Mouse (Mus musculus) mesoderm, embryonic 11.5 days (tissue): ENCODE measurements around the gene Carmil1.

Experiments used
- DNase-seq: peaks from one replicate; pipeline ENCODE4 v3.0.0-alpha.2; 2012; ENCODE audit warnings: low read depth, low spot score

Carmil1 gene

DNA sequence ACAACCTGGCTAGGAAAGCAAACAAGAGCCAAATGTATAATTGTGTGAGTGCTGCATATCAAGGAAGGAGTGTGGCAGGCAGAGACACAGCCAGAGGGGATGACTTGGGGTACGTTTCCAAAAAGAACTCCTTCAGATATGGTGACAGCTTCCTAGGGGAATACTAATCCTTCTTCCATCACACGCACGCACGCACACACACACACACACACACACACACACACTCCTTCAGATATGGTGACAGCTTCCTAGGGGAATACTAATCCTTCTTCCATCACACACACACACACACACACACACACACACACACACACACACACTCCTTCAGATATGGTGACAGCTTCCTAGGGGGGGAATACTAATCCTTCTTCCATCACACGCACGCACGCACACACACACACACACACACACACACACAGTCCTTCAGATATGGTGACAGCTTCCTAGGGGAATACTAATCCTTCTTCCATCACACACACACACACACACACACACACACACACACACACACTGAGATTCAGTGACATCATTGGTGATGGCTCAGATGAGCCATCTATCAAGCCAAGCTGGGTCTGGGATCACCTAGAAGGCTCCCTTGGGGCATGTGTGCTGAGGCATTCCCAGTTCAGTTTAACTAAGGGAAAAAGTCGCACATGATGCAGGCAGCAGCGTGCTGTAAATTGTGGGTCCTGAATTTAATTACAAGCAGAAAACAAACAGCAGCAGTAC is 175.8 kb downstream of the Carmil1 start:
- DNase-seq, result peak; percentile 37

DNA sequence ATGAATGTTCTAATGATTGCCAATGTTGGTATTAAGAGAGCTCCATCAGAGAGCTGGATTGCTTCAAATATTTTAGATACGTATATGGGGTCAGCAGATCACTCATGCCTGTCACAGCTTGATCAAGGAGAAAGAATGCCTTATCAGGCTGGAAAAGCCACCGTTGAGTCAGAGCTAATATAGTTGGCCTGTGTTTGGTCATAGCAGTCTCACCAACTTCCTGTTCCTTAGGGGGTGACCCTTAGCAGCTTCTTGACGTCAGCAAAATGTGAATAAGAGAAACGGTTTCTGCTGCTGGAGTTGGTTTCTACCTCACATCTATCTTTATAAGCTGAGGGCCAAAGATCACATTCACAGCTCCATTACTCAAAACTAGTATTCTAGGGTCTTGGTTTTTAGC is 176.6 kb downstream of the Carmil1 start:
- no peak for DNase-seq

DNA sequence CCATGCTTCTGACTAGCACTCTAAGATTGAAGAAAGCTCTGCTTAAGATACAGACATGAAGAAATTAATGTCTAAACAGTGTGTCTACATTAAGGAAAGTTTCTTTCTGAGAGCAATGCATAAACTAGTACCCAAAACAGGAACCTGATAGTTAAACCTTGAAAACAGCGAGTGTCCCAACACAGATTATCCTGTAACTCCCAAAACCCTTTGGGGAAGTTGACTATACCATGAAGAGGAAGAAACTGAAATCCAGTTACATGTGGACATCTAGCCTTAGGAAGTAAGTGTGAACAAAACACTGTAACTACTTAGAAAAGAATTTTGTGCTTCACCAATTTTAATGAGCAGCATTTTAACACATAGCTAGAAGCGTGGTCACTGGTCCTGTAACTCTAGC is 177.4 kb downstream of the Carmil1 start:
- no peak for DNase-seq

DNA sequence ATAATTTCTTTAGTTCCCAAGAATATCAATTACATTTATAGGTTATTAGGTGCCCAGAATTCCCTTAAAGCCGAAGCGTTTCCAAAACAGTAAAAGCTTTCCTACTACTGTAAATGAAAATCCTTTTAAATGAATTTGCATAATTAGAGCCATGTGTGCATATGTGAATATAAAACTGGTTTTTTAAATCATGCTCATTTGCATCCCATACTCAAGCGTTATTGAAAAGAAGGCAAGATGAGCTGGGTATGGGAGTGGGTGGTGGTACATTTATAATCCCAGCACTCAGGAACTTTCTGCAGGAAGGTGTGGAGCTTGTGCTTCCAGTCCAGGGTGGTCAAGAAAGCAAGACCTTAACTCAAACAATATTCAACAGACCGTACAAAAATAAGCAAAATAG is 178.3 kb downstream of the Carmil1 start:
- DNase-seq, result no peak

DNA sequence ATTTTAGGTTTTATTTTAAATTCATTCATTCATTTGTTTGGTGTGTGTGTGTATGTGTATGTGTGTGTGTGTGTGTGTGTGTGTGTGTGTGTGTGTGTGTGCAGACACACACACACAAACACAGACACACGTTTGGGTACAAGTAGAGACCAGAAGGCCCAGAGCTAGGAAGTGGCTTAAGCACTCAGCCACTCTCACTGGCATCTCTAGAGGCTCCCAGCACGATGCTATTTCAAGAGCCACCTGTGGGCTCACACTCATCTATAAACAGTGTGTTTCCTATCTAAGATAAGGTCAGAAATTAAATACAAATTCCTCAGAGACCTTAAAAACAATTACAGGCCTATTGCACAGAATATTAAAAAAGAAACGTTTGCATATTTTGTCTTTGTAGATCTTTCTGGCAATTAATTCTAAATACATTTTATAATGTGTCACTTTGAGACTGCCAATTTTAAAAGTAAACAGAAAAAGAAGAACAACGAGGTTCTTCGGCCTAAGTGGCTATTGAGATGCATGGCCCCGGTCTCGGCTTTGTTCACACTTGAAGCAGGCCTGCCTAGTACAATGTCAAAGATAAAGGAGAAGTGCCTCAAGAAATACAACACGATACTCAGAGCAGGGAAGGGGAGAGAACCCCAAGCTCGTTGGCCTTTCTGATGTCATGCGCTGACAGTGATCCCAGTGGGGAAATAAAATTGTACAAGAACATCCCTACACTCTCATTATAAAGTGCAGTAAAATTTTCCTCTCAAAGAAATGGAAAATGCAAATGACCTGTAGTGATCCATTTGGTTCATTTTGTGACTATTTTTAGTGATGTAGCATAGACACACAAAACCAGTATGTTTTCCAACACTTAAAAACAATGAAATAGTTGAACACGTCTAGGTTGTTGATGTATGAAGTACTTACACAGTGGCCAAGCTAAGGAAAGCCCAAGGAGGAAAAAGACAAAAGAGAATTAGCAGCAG is 179.2 kb downstream of the Carmil1 start:
- no peak for DNase-seq

DNA sequence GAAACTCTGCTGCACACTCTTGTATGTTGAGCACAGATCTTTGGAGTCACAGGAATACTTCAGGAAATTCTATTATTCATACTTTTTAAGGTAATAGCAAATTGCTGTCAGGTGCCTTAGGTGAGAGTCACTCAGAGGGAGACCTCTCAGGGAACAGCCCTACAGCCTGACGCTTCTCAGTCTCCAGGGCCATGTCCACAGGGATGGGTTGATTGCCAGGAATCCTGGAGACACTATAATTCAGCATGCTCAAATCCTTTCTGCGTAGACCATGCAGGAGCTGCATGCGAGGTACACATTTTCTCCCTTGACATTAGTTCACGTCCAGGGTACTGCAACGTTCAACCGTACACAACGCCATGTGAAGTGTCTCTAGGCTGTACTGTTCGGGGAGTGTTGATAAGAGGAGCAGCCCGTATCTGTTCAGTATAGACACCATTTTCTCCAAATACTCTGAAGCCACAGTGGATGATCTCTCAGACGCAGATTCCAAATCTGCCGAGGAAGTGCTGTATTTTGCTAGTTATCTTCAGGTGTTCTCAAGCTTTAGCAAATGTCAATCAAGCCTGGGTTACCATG is 180.0 kb downstream of the Carmil1 start:
- no peak for DNase-seq

DNA sequence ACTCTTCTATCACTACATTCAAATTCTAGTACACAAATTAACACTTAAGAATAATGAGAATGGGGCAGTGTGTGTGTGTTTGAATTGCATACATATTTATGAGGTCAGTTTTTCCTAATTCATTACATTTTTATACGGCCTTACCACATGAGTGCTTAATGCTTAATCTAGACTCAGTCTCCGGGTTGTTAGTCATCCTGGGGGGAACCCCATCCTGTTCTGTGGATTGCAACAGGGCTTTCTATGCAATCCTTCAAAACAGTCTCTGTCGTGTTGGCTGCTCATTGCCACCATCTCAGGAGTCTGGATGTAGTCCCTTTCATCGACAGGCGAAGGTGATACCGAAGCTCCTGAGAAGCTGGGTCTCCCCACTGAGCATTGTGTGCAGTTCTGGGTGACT is 184.0 kb downstream of the Carmil1 start:
- DNase-seq, result no peak

DNA sequence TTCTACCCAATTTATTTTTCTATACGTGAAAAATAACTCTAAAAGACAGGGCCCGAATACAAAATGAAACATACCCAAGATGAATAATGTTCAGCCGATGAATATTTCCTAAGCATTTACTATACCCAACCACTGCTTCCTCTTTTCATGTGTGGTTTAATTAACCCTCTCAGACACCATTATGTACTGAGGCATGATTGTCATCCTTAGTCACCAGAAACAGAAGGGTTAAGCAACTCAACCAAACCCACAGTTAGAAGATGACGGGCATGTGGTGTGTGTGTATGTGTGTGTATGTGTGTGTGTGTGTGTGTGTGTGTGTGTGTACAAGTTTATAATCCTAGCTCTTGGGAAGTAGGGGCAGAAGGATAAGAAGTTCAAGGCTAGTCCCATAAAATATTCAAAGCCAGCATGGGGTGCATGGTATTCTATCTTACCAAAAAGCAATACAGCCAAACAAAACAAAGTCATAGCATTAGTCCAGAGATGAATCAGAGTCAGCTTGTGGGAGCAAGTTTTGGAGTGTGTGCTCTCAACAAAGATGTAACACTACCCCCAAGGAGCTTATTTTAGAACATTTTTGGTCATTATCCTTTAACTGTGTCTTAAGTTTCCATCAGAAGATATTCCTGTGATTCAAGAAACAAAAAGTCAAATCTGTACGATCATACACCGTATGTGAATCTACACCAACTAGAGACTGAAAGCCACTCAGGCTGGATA is 185.6 kb downstream of the Carmil1 start:
- DNase-seq, result no peak

DNA sequence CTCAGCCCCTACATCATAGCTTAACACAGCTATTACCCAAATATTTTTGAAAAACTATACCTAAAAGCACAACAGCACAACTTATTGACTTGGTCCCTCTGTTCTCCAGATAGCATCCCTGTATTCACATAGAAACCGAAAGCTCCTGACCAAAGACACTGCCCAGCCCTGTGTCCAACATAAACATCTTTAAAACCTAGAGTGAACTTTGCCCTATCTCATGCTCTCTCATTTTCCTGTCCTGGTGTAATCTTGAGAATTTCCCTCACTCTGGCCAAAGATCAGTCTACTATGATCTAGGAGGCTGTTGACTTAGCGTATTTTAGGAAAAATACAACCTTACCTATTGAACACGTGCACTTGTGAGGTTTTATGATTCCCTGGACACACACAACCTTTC is 187.5 kb downstream of the Carmil1 start:
- no peak for DNase-seq

DNA sequence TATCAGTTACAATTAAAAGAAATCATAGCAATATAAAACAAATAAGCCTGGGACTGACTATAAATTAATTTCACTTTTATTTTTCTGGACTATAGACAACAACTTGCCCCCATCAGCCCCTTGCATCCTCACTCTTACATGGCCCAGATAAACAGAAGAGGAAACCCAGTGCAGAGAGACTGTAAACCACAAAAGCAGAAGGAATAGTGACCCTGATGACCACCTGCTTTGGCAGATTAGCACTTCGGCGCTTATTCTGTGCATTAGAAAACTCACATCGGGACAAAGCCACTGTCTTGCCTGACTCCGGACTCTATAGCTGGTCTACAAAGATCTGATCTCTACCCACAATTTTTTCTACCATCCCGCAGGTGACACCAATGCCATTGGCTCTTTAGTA is 188.5 kb downstream of the Carmil1 start:
- no peak for DNase-seq

DNA sequence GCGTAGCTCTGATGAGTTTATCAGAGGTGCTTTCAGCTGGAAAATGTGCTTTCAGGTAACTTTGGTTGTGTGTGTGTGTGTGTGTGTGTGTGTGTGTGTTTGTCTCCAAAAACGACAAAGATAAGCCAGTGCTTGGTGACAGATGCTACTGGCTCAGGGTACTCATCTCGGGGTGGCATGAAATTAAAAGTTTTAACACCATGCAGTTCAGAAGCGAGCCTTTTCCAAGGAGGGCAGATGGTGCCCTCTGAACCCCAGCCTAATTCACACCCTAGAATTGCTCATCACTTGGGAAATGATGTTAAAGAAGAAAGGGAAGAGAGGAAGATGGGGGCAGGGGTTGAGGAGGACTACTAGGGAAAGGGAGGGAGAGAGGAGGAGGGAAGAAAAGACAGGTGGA is 198.4 kb downstream of the Carmil1 start:
- DNase-seq, result no peak

DNA sequence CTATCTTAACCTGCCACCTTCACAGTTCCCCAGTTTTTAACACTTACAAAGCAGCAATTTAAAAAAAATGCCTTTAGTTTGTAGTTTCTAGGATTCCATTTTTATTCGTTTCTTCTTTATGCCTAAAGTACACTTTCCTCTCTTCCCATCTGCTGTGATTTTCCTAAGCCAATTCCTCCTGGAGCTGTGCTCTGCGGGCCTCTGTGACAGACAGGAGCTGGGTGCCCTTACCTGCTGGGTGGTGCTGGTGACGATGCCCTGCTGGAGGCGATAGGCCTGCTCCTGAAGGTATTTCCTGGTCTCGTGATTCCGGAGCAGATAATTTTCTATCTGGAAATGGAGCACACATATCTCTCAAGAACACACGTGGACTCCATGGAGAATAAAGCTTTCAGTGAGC is 198.9 kb downstream of the Carmil1 start:
- no peak for DNase-seq

DNA sequence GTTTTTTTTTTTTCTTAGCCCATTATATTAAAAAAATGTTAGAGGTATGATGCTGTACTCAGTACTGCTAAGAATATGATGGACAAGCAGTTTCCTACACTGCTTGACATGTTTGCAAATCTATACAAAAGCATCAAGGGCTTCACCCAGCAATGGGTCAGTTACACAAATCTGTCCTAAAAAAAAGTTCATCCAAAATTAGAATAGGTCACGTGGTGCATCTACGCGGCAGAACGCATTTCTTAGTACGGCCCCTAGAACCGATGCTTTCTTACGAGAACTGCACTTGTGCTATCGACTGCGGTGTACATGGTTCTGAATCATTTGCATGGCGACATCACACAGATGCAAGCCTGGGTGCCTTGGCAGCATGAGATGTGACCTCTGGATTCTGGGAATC is 208.0 kb downstream of the Carmil1 start:
- DNase-seq, result no peak

DNA sequence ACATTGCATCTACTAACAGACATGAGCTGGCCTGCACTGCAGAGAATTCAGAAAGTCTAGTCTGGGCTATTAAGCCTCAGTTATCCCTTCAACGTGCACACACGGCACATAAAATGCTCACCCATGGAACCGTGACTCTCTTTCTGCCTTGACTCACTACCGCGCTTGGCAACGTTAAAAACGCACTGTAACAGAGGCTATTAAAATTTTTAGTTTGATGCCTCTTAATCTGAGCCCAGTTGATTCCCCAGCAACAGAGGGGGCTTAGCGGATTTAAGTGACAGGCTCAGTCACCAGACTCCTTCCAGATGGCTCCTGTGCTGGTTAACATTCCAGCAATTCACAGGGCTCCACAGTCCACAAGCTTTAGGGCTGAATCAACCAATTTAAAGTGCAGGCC is 213.0 kb downstream of the Carmil1 start:
- DNase-seq, result no peak

DNA sequence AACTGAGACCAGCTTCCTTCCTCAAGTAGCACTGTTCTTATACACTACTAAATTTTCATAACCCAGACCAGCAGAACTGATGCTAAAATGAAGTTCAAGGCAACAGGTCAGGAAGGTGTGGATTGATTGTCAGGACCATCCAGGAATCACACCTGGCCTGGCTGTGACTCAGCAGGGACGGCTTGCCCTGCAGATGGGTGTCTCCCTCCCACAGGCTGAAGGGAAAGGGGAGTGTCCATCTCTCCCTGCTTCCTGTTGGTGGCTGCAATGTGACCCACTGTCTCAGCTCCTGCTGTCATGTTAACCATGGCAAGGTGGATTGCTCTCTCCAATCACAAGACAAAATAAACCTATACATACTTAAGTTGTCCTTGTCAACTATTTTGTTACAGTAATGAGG is 215.1 kb downstream of the Carmil1 start:
- DNase-seq, result no peak

DNA sequence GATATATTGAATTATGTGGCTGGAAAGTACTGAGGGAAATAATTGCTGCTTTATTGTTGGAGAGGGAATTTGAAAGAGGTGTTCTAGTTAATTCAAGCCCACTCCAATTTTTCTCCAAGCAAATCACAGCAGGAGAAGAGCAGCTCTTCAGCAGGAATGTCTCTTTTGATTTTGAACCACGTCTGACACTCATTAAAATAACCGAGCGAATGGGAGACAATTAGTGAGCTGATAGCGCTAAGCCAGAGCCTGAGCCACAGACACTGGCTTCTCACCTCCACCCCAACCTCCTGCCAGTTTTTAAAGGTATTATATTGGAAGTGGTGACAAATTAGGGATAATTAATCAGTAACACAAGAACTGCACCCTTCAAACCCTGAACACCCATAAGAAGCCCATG is 217.8 kb downstream of the Carmil1 start:
- no peak for DNase-seq

DNA sequence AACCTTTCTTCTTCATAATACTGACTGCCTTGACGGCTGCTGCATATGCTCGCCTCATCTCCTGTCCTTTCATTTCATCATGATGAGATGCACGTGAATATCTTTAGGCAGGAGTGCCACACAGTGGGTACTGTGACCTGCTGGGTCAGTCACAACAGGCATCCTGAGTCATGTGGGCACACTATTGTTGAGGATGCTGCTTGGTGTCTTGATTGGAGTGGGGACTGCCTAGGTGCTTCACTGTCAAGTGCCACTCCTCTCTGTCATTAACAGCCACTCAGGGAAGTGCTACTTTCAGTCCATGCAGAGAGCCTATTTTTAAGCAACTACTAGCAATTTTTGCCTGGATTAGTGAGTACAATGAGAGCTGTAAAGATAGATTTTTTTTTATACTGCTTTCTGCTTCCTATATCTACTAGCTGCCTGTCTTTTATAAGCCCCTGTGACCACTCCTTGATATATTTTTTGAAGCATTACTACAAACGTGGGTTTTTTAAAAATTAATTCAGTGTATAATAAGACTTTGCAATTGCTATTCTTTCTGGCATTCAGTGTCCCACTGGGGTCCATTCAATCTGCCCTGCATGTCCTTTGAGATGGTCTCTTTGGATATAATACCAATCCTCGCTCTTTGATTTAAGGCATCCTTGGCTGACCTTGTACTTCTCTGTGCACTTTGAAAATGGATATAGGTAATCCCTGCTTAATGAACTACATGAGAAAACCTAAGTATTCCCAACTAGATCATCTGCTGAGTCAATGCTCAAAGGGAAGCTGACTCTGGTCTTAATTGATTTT is 225.3 kb downstream of the Carmil1 start:
- DNase-seq, result no peak

DNA sequence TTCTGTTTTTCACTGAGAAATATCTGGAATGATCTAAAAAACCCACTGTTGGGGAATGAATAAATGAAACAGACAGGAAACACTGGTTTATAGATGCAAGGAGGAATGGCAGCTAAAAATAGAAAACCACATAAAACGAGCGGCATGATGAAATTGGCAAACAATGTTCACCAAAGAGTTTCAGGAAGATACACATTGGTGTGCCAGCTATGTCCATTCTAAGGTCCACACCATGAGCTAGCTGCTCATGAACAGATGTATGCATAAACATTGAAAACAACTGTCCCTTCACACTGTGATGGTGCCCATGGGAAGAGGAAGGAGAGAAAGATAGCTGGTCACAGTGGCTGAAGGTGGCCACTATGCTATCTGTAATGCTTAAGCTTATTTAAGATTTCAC is 229.1 kb downstream of the Carmil1 start:
- no peak for DNase-seq

DNA sequence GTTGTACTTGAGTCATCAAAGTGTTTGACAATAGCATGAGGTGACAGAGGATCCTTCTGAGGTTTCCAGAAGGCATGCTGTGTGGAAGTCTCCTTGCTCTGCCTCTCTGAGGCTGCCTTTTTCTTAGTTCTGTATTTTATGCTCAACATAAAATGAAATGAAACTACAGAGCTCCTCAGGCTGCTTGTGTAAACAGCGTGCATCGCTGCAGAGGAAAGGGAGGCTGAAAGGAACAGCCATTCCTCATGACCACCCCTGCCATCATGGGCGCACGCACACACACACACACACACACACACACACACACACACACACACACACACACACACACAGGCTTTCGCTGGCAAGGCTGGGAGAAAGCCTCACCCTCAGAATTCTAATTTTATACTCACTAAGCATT is 230.3 kb downstream of the Carmil1 start:
- DNase-seq, result no peak

DNA sequence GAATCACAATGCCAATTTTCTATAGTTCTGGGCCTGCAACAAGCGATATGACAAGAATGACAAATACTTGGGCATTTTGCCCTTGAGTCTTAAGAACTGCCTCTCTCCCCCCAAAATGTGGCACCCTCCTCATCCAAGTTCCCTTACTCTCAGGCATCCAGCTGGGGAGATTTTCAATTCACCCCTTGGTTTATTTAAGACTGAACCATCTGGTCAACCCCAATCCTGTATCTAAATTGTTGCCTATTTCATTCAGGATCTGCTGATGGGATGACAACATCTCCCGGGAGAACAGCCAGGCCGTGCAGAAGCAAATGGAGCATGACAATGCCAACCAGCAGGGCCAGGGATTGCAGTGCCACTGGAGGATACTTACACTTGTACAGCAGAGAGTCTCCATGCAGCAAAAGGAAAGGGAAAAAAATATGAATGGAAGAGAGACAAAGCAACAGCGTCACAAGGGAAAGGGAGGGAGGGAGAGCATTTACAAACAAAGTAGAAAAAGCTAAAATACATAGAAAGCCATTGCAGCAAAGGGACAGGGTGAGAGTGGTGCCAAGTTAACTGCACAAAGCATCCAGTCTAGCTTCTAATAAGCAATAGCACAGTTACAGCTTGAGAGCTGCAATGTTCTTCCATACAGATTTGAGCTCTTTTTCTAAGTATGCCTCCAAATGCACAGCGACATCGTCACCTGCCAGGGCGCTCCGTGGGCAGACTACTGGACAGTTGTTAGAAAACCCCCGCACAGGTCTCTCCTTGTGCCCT is 231.1 kb downstream of the Carmil1 start:
- DNase-seq, result no peak
